Mouse (Mus musculus) lung, postnatal 4 days (tissue): ENCODE results near the gene Nckipsd.
A peak's percentile ranks its signal among the peaks of the same experiment; 100 is the strongest.

ENCODE experiments used
- DNase-seq, 2 experiments: peaks; one replicate each; pipeline ENCODE4 v3.0.0; 2021

Gene Nckipsd

GRCm38 (mm10) chr9:108805768-108806167 is 2.4 kb upstream of the Nckipsd start:
- no peak for DNase-seq

DNA sequence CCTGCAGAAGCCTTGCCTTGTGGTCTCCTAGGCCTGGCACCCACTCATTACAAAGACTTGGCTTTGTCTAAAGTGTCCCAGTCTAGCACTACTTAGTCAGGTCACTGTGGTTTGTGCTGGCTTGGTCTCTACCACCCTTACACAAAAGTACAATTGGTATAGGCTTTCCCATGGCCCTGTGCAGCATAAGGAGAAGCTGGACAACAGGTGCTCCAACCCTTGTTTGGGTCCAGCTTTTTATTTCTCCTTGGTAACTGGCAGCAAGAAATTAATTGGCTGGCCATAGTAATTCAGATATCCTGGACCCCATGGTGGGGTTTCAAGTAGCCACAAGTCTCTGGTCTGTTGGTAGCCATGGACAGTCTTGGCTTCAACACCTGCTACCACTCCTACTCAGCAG is 1.8 kb upstream of the Nckipsd start:
- DNase-seq, result no peak

- no peak for DNase-seq
Observed at GRCm38 (mm10) chr9:108806831-108807230, 1.3 kb upstream of the Nckipsd start.

- no peak for DNase-seq
Observed at GRCm38 (mm10) chr9:108807674-108808073, 494 bp upstream of the Nckipsd start.

- peak; percentile 49 to 50 for DNase-seq
Observed at GRCm38 (mm10) chr9:108809188-108809587, 1.0 kb downstream of the Nckipsd start.

DNA sequence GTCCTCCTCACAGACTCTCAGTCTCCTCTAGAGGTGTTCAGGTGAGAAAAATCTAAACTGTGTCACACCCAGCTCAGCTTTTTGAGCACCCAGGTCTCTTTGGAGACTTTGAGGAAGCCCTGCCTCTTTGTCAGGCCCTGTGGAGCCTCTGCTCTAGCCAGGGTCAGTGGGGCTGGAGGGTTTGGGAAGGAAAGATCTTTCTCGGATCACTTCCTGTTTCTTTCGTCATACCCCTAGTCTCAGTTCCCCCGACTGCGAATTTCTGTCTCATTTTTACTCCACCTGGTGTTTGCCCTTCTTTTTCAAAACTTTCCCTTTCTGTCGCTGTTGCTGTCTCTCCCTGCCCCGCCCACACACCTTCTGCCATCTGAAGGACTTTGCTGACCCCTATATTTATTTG is 1.6 kb downstream of the Nckipsd start:
- no peak for DNase-seq

DNA sequence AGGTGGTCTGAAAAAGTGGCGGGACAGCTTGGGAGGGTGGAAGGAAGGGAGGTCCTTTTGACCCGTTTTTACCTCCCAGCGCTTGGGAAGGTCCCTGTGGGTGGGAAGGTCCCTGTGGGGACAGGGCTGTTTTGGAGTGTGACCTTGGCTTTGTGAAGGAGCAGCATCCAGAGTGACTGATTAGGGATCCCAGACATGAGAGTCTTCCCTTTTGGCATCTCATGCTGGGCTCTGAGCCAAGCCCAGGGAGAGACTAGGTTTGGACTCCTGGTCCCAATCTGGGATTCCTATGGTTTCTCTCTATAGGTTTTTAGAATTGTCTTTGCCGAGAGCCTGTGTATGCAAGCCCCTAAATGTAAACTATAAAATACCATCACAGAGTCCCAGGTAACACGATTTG is 2.3 kb downstream of the Nckipsd start:
- DNase-seq, result no peak

GRCm38 (mm10) chr9:108815557-108815956 is 7.4 kb downstream of the Nckipsd start:
- no peak for DNase-seq

- peak; percentile 32 to 66 for DNase-seq
Observed at GRCm38 (mm10) chr9:108819495-108819894, 11.3 kb downstream of the Nckipsd start.

DNA sequence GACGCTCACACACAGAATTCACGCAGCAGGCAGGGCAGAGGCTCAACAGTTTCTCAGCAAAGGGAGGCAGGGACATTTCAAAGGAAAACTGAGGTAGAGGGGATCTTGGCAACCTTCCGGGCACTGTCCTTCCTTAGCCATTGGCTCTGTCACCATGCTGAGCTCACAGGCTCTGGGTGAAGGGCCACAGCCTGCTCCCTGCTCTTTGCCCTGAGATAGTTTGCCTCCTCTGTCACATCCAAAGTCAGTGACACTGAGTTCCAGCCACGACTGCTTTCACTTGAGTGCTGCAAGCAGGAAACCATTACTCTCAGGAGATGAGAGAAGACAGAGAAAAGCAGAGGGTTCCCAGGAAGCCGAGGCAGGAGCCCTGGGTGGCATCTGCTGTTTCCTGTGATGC is 11.9 kb downstream of the Nckipsd start:
- peak in 1 of 2 experiments; percentile 16 for DNase-seq

- DNase-seq, result no peak
Observed at GRCm38 (mm10) chr9:108824144-108824685, 16.0 kb downstream of the Nckipsd start.

DNA sequence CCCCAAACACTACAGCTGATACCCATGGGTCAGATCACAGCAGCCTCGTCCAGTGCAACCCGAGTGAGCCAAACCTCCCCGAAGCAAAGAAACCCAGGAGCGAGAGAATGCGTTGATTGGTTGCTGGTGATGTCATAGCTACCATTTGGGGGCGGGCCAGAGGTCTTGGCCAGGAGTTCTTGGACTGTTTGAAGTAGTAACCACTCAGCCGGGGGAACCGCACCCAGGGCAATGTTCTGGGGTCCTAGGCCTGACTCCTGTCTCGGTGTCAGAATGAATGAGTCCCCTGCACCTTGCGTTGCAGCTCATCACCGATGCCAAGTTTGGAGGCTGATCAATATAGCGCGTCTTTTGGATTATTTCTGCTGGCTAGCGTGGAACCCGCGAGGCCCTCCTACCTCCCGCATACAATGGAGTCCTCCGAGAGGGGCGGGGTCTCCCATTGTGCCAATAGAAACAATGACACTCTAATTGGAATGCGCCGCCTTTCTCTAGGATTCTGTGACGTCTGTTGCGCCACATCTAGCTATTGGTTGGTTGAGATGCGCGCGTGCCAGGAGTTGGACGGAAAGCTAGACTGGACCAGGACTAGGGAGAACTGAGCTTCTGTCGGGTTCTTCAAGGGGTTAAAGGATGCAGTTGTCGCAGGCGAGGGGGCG is 16.7 kb downstream of the Nckipsd start:
- DNase-seq, result no peak

- DNase-seq, result peak; percentile 58 to 61
Observed at GRCm38 (mm10) chr9:108825820-108826699, 17.9 kb downstream of the Nckipsd start, which contains the start of gene Celsr3. Gene Celsr3 (plus strand): TSS chr9:108826320.

DNA sequence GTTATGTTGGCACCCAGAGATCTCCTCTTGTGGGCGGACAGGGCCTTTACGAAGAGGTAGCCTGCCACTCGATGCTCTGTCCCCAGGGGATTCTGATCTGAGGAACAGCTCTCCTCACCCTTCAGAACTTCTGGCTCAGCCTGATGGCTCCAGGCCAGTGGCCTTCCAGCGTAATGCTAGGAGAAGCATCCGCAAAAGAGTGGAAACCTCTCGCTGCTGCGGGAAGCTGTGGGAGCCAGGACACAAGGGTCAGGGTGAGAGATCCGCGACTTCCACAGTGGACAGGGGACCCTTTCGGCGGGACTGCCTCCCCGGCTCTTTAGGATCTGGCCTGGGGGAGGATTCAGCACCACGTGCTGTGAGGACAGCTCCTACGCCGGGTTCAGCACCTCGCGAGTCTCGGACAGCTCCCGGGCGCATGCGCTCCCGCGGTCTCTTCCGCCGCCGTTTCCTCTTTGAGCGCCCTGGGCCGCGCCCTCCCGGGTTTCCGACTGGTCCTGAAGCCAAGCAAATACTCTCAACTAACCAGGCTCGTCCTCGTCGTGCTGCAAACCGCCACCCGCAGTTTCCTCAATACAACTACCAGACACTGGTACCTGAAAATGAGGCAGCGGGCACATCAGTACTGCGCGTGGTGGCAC is 18.7 kb downstream of the Nckipsd start:
- peak; percentile 85 to 88 for DNase-seq

DNA sequence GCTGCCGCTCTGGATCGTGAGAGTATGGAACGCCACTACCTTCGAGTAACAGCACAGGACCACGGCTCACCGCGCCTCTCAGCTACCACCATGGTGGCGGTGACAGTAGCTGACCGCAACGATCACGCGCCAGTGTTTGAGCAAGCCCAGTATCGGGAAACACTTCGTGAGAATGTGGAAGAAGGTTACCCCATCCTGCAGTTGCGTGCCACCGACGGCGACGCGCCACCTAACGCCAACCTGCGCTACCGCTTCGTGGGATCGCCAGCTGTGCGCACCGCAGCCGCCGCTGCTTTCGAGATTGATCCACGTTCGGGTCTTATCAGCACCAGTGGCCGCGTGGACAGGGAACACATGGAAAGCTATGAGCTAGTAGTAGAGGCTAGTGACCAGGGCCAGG is 19.3 kb downstream of the Nckipsd start:
- DNase-seq, result no peak

DNA sequence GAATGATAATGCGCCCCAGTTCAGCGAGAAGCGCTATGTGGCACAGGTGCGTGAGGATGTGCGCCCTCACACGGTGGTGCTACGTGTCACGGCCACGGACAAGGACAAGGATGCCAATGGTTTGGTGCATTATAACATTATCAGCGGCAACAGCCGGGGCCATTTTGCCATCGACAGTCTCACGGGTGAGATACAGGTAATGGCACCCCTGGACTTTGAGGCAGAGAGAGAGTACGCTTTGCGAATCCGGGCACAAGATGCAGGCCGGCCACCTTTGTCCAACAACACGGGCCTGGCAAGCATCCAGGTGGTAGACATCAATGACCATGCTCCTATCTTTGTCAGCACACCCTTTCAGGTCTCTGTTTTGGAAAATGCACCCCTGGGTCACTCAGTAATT is 19.7 kb downstream of the Nckipsd start:
- DNase-seq, result no peak

DNA sequence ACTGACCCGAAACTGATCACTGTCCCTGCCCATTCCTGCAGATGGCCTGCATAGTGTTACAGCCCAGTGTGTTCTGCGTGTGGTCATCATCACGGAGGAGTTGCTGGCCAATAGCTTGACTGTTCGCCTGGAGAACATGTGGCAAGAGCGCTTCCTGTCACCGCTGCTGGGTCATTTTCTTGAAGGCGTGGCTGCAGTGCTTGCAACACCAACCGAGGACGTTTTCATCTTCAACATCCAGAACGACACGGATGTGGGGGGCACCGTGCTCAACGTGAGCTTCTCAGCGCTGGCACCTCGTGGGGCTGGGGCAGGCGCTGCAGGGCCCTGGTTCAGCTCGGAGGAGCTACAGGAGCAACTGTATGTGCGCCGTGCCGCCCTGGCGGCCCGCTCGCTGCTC is 23.5 kb downstream of the Nckipsd start:
- DNase-seq, result peak; percentile 63 to 64

DNA sequence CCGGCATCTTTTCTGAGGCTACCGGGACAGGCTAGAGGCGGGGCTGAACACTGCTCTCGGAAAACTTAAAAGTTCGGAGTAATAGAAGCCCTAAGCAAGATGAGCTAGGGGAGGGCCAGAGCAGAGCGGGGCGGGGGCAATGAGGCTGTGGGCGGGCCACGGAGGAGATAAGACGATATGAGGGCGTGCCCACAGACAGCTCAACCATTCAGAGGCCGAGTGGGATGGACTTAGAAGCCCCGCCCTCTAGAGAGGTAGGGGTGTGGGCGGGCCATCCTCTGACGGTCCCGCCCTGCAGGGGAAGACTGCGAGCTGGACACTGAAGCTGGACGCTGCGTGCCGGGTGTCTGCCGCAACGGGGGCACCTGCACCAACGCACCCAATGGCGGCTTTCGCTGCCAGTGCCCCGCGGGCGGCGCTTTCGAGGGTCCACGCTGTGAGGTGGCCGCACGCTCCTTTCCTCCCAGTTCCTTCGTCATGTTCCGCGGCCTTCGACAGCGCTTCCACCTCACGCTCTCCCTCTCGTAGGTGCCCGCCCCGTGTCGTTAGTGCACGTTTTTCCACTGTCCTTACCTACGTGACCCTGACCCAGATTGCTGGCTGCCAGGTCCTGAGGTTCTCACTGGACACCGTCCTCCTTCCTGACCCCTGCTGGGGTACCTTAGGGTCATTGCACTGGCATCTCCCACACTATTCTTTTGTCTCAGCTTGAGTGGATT is 24.4 kb downstream of the Nckipsd start:
- peak; percentile 93 to 95 for DNase-seq

DNA sequence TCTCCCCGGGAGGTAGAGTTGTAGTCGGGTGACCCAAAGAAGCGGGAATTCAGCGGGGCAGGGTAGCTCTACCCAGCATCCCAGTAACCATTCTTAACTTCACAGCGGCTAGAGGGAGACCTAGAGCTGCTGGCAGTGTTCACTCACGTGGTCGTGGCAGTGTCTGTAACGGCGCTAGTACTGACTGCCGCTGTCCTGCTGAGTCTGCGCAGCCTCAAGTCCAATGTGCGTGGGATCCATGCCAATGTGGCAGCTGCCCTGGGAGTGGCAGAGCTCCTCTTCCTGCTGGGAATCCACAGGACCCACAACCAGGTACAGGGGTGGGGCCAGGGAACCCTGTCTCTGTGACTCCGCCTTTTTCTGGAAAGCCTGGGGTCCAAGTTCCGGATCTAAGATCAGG is 34.8 kb downstream of the Nckipsd start:
- peak; percentile 59 to 65 for DNase-seq

- no peak for DNase-seq
Observed at GRCm38 (mm10) chr9:108845390-108845789, 37.2 kb downstream of the Nckipsd start.

GRCm38 (mm10) chr9:108847374-108847773 is 39.2 kb downstream of the Nckipsd start:
- DNase-seq, result peak in 1 of 2 experiments; percentile 30

DNA sequence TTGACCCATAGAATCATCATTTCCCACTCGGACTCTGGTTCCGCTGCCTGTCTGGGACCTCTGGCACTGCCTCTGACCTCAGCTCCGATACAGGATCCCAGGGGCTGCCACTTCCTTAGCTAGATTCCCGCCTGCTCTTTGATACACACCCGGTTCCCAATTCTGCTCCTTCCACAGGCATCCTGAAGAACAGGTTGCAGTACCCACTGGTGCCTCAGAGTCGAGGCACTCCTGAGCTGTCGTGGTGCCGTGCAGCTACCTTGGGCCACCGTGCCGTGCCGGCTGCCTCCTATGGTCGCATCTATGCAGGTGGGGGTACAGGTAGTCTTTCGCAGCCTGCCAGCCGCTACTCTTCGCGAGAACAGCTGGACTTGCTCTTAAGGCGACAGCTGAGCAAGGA is 40.3 kb downstream of the Nckipsd start:
- DNase-seq, result no peak

GRCm38 (mm10) chr9:108852976-108853375 is 44.8 kb downstream of the Nckipsd start, which contains the start of gene Slc26a6:
Gene Slc26a6 (plus strand): TSS chr9:108853283.
- DNase-seq, result peak in 1 of 2 experiments; percentile 35
